Mouse (Mus musculus) small intestine, adult 10 weeks (tissue): Measurements from ENCODE around the gene Cplx1. TPM values are rescaled to one million over a fixed set of nuclear protein-coding genes. Genes with fewer than 3 reads are reported as not detected.

Experiments used
- polyA plus RNA-seq: library from polyadenylated mRNA; stranded (reverse); fragments of 350-450 nt; fragmentation: Illumina TruSeq; extraction: RNeasy Lipid Tissue Mini Kit (QIAGEN cat#74804); gene quantifications from one replicate; pipeline ENCODE4 v1.2.3, GENCODE M21; 2014; ENCODE audit warnings: low replicate concordance

Gene Cplx1
- polyA plus RNA-seq, result 0.30 TPM

DNA sequence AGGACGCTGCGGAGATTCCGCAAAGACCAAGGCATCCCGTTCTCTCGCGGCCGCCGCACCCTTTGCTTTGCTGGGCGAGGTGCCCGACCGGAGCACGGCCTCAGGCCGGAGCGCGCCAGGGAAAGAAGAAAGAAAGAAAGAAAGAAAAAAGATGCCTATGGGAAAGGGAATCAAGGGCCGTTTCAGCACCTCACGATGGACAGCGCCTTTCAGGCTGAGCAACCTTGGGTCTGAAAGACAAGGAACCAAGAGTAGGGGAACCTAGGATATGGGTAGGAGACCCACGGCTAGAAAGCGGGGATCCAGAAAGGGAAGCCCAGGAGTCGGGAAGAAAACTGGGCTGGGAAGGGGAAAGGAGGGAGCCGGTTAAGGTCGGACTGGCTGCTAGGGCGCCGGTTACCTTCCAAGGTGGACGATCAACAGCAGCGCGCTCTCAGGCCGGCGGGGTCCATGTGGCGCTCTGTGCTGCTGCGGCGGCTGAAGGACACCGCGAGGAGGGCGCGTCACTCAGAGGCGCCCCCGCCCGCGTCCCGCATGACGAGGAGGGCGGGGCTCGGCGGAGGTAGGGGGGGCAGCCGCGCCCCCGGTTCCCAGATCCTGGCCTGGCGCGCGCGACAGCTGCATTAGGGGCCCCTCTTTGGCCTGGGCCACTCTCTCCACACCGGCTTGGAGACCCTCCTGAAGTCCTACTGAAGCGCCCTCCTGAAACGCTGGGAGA lies at the start of gene Cplx1:
TSS of gene Cplx1 (minus strand) at position 536 of the 718 bp plus-strand sequence.

Other genes with a start within 250 kb of the Cplx1 start
- 21.4 TPM for gene Pigg, start 237.4 kb downstream of the Cplx1 start, polyA plus RNA-seq
- not detected for gene Gm42517, start 182.1 kb downstream of the Cplx1 start, polyA plus RNA-seq
- not detected for gene Pde6b, start 161.6 kb downstream of the Cplx1 start, polyA plus RNA-seq
- gene Atp5k, start 115.6 kb downstream of the Cplx1 start, polyA plus RNA-seq, result 69.8 TPM
- 0.74 TPM for gene Mfsd7a, start 101.1 kb downstream of the Cplx1 start, polyA plus RNA-seq
- gene Pcgf3, start 88.8 kb downstream of the Cplx1 start, polyA plus RNA-seq, result 35.9 TPM
- gene Gak, start 79.7 kb upstream of the Cplx1 start, polyA plus RNA-seq, result 82.2 TPM
- 14.5 TPM for gene Tmem175, start 79.7 kb upstream of the Cplx1 start, polyA plus RNA-seq
- gene Idua, start 110.3 kb upstream of the Cplx1 start, polyA plus RNA-seq, result 6.4 TPM
- gene Dgkq, start 119.6 kb upstream of the Cplx1 start, polyA plus RNA-seq, result 35.9 TPM
- gene Slc26a1, start 125.5 kb upstream of the Cplx1 start, polyA plus RNA-seq, result not detected
- gene Fgfrl1, start 142.4 kb upstream of the Cplx1 start, polyA plus RNA-seq, result 1.0 TPM
- not detected for gene Rnf212, start 225.0 kb upstream of the Cplx1 start, polyA plus RNA-seq
- gene Tmed11, start 245.3 kb upstream of the Cplx1 start, polyA plus RNA-seq, result 26.5 TPM